In the genomic region with DNA sequence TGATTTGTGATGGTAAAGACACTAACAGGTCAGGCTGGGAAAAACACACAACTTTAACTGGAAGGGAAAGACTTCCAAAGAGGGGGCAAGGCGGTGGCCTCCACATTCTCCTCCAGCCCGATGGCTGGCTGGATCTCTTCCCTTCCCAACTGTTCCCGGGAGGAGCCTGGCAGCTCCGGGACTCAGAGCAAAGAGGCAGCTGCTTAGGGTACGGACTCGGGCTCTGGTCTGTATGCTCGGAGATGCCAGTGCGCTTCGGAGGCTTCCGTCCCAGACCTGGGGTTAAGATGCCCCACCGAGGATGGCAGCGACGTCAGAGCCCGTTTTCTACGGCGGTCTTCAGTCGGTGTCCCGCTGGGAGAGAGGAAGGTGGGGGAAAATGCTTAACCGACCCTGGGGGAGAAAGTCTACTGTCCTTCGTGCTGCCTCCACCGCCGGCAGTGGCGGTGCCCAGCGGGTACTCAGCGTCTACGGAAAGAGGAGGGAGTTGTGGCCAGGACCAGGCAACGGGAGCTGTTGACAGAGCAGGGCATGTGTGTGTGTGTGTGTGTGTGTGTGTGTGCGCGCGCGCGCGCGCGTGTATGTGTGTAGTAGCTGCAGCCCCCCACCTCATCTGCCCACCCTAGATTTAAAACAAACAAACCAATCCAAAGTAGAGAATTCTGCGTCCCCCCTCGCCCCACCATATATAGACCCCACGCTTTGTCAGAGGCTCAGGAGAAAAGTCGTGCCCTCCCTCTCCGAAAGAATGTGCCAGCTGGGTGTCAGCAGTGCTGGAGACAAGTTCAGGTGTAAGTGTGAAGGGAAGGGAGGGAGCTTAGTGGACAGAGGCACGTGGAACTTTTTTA, we compare ENCODE assay signal across 8 mouse cellular contexts. TPM values are rescaled to one million over a fixed set of nuclear protein-coding genes. Genes with fewer than 3 reads are reported as not detected.
DNase-seq lines count a peak whose midpoint lies in the region; ATAC-seq and TF ChIP-seq lines count a peak whose summit lies in the region.

No protein-coding gene starts in this region.

- ATAC-seq in embryonic facial prominence, embryonic 14.5 days (ENCODE audit: low read depth): 0 out of 2 replicates have a peak, but pooled peaks have one; percentile 12
- ATAC-seq in heart, embryonic 16.5 days (replicated peaks; ENCODE audit: extremely low read depth, insufficient read depth, low FRiP score): peak; percentile 31; the same call in 1 of the 2 replicates
- no peak for ATAC-seq in activated CD4-positive, CD25-positive, alpha-beta regulatory T cell, adult 4 months

- H3K9me3 ChIP-seq in E14TG2a.4 (ENCODE audit: low read length): no peaks in the 10 kb centered on the region
- H3K9me3 ChIP-seq in embryonic facial prominence, embryonic 14.5 days (ENCODE audit: control insufficient read depth, low read length): no peaks in the 10 kb centered on the region
- H3K9me3 ChIP-seq in heart, embryonic 16.5 days (replicated peaks; ENCODE audit: control insufficient read depth, low read length): no peaks in the 10 kb centered on the region

- TF ChIP-seq CTCF in E14TG2a.4 (conservative IDR thresholded peaks at IDR 0.05; ENCODE audit: low read length): no peak

- peak overlapping the region; percentile 95 for H3K4me2 ChIP-seq in embryonic facial prominence, embryonic 14.5 days (ENCODE audit: low read depth, low read length)
- H3K4me2 ChIP-seq in heart, embryonic 16.5 days (ENCODE audit: low read depth, low read length): peak overlapping the region; percentile 65

- H3K36me3 ChIP-seq in E14TG2a.4 (ENCODE audit: insufficient read depth, low read length): peaks cover 10% of the 10 kb centered on the region
- H3K36me3 ChIP-seq in embryonic facial prominence, embryonic 14.5 days (ENCODE audit: control insufficient read depth, insufficient read depth, low read length): peaks cover 6% of the 10 kb centered on the region; the same call in 1 of the 2 replicates
- 0 out of 2 replicates have a peak, but pooled peaks cover 6% of the 10 kb centered on the region for H3K36me3 ChIP-seq in heart, embryonic 16.5 days (ENCODE audit: control insufficient read depth, insufficient read depth)

- H3K4me1 ChIP-seq in E14TG2a.4 (replicated peaks; ENCODE audit: low read depth, low read length): peaks cover 28% of the 10 kb centered on the region
- H3K4me1 ChIP-seq in embryonic facial prominence, embryonic 14.5 days (ENCODE audit: control insufficient read depth, insufficient read depth, low read length): peaks cover 10% of the 10 kb centered on the region
- H3K4me1 ChIP-seq in heart, embryonic 16.5 days (ENCODE audit: control insufficient read depth, insufficient read depth, low read length): peaks cover 3% of the 10 kb centered on the region

- peak overlapping the region; percentile 87 for H3K4me3 ChIP-seq in E14TG2a.4 (replicated peaks; ENCODE audit: low read length)
- H3K4me3 ChIP-seq in embryonic facial prominence, embryonic 14.5 days (ENCODE audit: low read depth, low read length): peak overlapping the region; percentile 87
- H3K4me3 ChIP-seq in heart, embryonic 16.5 days (ENCODE audit: low read length): peak overlapping the region; percentile 59

- DNase-seq in adrenal gland, postnatal 14 days: peak; percentile 69
- peak; percentile 54 for DNase-seq in embryonic facial prominence, embryonic 14.5 days (ENCODE audit: low spot score)
- DNase-seq in kidney, postnatal 4 days: peak; percentile 59 to 65
- peak; percentile 42 for DNase-seq in lung, postnatal 10 days
- peak; percentile 48 for DNase-seq in right cerebral cortex, postnatal 14 days

- H3K27ac ChIP-seq in embryonic facial prominence, embryonic 14.5 days (replicated peaks; ENCODE audit: low read depth, low read length): peak overlapping the region; percentile 97
- peak overlapping the region; percentile 73 for H3K27ac ChIP-seq in heart, embryonic 16.5 days (ENCODE audit: low read length)

- peaks cover 29% of the 10 kb centered on the region for H3K27me3 ChIP-seq in E14TG2a.4 (ENCODE audit: insufficient read depth, low read length)
- 0 out of 2 replicates have a peak, but pooled peaks cover 3% of the 10 kb centered on the region for H3K27me3 ChIP-seq in embryonic facial prominence, embryonic 14.5 days (replicated peaks; ENCODE audit: control insufficient read depth, insufficient read depth, low read length)
- H3K27me3 ChIP-seq in heart, embryonic 16.5 days (ENCODE audit: control insufficient read depth, insufficient read depth, low read length): 0 out of 2 replicates have a peak, but pooled peaks cover 3% of the 10 kb centered on the region

- H3K9ac ChIP-seq in embryonic facial prominence, embryonic 14.5 days (ENCODE audit: low read depth, low read length): peak overlapping the region; percentile 96
- peak overlapping the region; percentile 75 for H3K9ac ChIP-seq in heart, embryonic 16.5 days (ENCODE audit: low read length)

- WGBS in embryonic facial prominence, embryonic 14.5 days: under 1% methylated on average over 33 of the region's 41 CpGs
- under 1% methylated on average over 35 of the region's 41 CpGs for WGBS in heart, embryonic 16.5 days

RNA-seq across cellular contexts. Expression of gene Mpped2, which starts 2.0 kb away (rescaled TPM):
- 28.2 and 35.6 TPM in 2 replicates for total RNA-seq in adrenal gland, postnatal 14 days (2021)
- polyA plus RNA-seq in embryonic facial prominence, embryonic 14.5 days (2014; fragmentation: Nextera tagmentation; extraction: Ambion mirVana): 52.5 and 63.5 TPM in 2 replicates
- 33.9 and 38.8 TPM in 2 replicates for polyA plus RNA-seq in heart, embryonic 16.5 days (2015; fragmentation: Nextera tagmentation; extraction: Ambion mirVana)
- not detected for polyA plus RNA-seq in activated CD4-positive, CD25-positive, alpha-beta regulatory T cell, adult 4 months (2017; shearing (Covaris generic))

Comparison
In these comparisons a context has a peak if more than half of its experiments do, and no peak if none do; other contexts are left out.
1. RNA of gene Mpped2, which starts 2.0 kb away (polyA plus RNA-seq): 52.5 to 63.5 TPM in embryonic facial prominence, embryonic 14.5 days and 33.9 to 38.8 TPM in heart, embryonic 16.5 days; not detected in activated CD4-positive, CD25-positive, alpha-beta regulatory T cell, adult 4 months; every median in the first group is over 10 times any median in the second.
2. Peak in every context shown above with its lines, with median percentiles within 50 percentile points of each other: H3K4me3 ChIP-seq and DNase-seq.